Mouse (Mus musculus): ENCODE data around the gene Lrfn1. TPM values are rescaled to one million over a fixed set of nuclear protein-coding genes. Genes with fewer than 3 reads are reported as not detected.
"Not testable (repeated sequence)": the region's sequence is repeated elsewhere in the genome, so short reads cannot be mapped to it uniquely, and the experiment has no call there.

Lrfn1 gene
- total RNA-seq, 2 experiments from 2014 or later: 0.36 to 0.80 TPM

GRCm38 (mm10) chr7:28509121-28509520 lies 57.3 kb downstream of the Lrfn1 start:
- ATAC-seq (replicated peaks; ENCODE audit: poor library complexity, severe bottlenecking): not testable (repeated sequence)

GRCm38 (mm10) chr7:28510405-28510974 lies 58.7 kb downstream of the Lrfn1 start, which contains the start of gene Ifnl2:
Gene Ifnl2 (minus strand): TSS chr7:28510455.
- not testable (repeated sequence) for ATAC-seq (replicated peaks; ENCODE audit: poor library complexity, severe bottlenecking)

GRCm38 (mm10) chr7:28511441-28511840 lies 59.7 kb downstream of the Lrfn1 start:
- no peak for ATAC-seq (replicated peaks; ENCODE audit: poor library complexity, severe bottlenecking)

Other genes with a start within 250 kb of the Lrfn1 start
- 1.2 and 2.3 TPM in 2 replicates for gene Eid2, start 184.1 kb upstream of the Lrfn1 start, total RNA-seq (2014; fragmentation: Nextera tagmentation)
- gene Eid2, start 184.1 kb upstream of the Lrfn1 start, total RNA-seq (2017): 2.0 and 2.8 TPM in 2 replicates
- 1.2 and 2.1 TPM in 2 replicates for gene Eid2b, start 174.2 kb upstream of the Lrfn1 start, total RNA-seq (2014; fragmentation: Nextera tagmentation)
- gene Eid2b, start 174.2 kb upstream of the Lrfn1 start, total RNA-seq (2017): 1.6 and 1.9 TPM in 2 replicates
- gene Selenov, start 160.8 kb upstream of the Lrfn1 start, total RNA-seq (2014; fragmentation: Nextera tagmentation): not detected in 2 replicates
- gene Selenov, start 160.8 kb upstream of the Lrfn1 start, total RNA-seq (2017): not detected in 2 replicates
- not detected in 2 replicates for gene Dll3, start 149.7 kb upstream of the Lrfn1 start, total RNA-seq (2014; fragmentation: Nextera tagmentation)
- gene Dll3, start 149.7 kb upstream of the Lrfn1 start, total RNA-seq (2017): 0.10 TPM in 1 of 2 replicates, not detected in the other
- 60.1 and 83.1 TPM in 2 replicates for gene Timm50, start 139.9 kb upstream of the Lrfn1 start, total RNA-seq (2014; fragmentation: Nextera tagmentation)
- gene Timm50, start 139.9 kb upstream of the Lrfn1 start, total RNA-seq (2017): 45.8 and 47.7 TPM in 2 replicates
- 72.1 and 81.1 TPM in 2 replicates for gene Supt5, start 113.2 kb upstream of the Lrfn1 start, total RNA-seq (2014; fragmentation: Nextera tagmentation)
- 61.2 and 64.1 TPM in 2 replicates for gene Supt5, start 113.2 kb upstream of the Lrfn1 start, total RNA-seq (2017)
- gene Rps16, start 101.3 kb upstream of the Lrfn1 start, total RNA-seq (2014; fragmentation: Nextera tagmentation): 4,181 and 4,473 TPM in 2 replicates
- 929 and 980 TPM in 2 replicates for gene Rps16, start 101.3 kb upstream of the Lrfn1 start, total RNA-seq (2017)
- gene Plekhg2, start 79.4 kb upstream of the Lrfn1 start, total RNA-seq (2014; fragmentation: Nextera tagmentation): 4.1 and 6.1 TPM in 2 replicates
- 0.88 and 1.1 TPM in 2 replicates for gene Plekhg2, start 79.4 kb upstream of the Lrfn1 start, total RNA-seq (2017)
- gene Zfp36, start 71.7 kb upstream of the Lrfn1 start, total RNA-seq (2014; fragmentation: Nextera tagmentation): 37.1 and 55.8 TPM in 2 replicates
- gene Zfp36, start 71.7 kb upstream of the Lrfn1 start, total RNA-seq (2017): 30.8 and 41.3 TPM in 2 replicates
- 19.2 and 25.5 TPM in 2 replicates for gene Med29, start 59.3 kb upstream of the Lrfn1 start, total RNA-seq (2014; fragmentation: Nextera tagmentation)
- gene Med29, start 59.3 kb upstream of the Lrfn1 start, total RNA-seq (2017): 16.7 and 18.5 TPM in 2 replicates
- 97.6 and 111 TPM in 2 replicates for gene Paf1, start 59.0 kb upstream of the Lrfn1 start, total RNA-seq (2014; fragmentation: Nextera tagmentation)
- 136 and 170 TPM in 2 replicates for gene Paf1, start 59.0 kb upstream of the Lrfn1 start, total RNA-seq (2017)
- gene Gmfg, start 14.5 kb upstream of the Lrfn1 start, total RNA-seq (2014; fragmentation: Nextera tagmentation): 420 and 510 TPM in 2 replicates
- 682 and 721 TPM in 2 replicates for gene Gmfg, start 14.5 kb upstream of the Lrfn1 start, total RNA-seq (2017)
- gene Ifnl2, start 58.5 kb downstream of the Lrfn1 start, total RNA-seq (2014; fragmentation: Nextera tagmentation): not detected in 2 replicates
- gene Ifnl2, start 58.5 kb downstream of the Lrfn1 start, total RNA-seq (2017): not detected in 2 replicates
- gene Ifnl3, start 70.9 kb downstream of the Lrfn1 start, total RNA-seq (2014; fragmentation: Nextera tagmentation): not detected in 2 replicates
- not detected in 2 replicates for gene Ifnl3, start 70.9 kb downstream of the Lrfn1 start, total RNA-seq (2017)
- gene Sycn, start 88.9 kb downstream of the Lrfn1 start, total RNA-seq (2014; fragmentation: Nextera tagmentation): not detected in 2 replicates
- gene Sycn, start 88.9 kb downstream of the Lrfn1 start, total RNA-seq (2017): not detected in 2 replicates
- gene Nccrp1, start 95.3 kb downstream of the Lrfn1 start, total RNA-seq (2014; fragmentation: Nextera tagmentation): not detected in 2 replicates
- gene Nccrp1, start 95.3 kb downstream of the Lrfn1 start, total RNA-seq (2017): not detected in 2 replicates
- gene Samd4b, start 146.2 kb downstream of the Lrfn1 start, total RNA-seq (2014; fragmentation: Nextera tagmentation): 17.5 and 25.0 TPM in 2 replicates
- 3.4 and 3.9 TPM in 2 replicates for gene Samd4b, start 146.2 kb downstream of the Lrfn1 start, total RNA-seq (2017)
- gene Pak4, start 146.2 kb downstream of the Lrfn1 start, total RNA-seq (2014; fragmentation: Nextera tagmentation): 3.2 and 3.7 TPM in 2 replicates
- 3.4 and 6.4 TPM in 2 replicates for gene Pak4, start 146.2 kb downstream of the Lrfn1 start, total RNA-seq (2017)
- gene Acp7, start 179.4 kb downstream of the Lrfn1 start, total RNA-seq (2014; fragmentation: Nextera tagmentation): not detected in 2 replicates
- not detected in 2 replicates for gene Acp7, start 179.4 kb downstream of the Lrfn1 start, total RNA-seq (2017)
- 4.3 TPM in 1 of 2 replicates, not detected in the other for gene Fbxo27, start 240.9 kb downstream of the Lrfn1 start, total RNA-seq (2014; fragmentation: Nextera tagmentation)
- gene Fbxo27, start 240.9 kb downstream of the Lrfn1 start, total RNA-seq (2017): 0.17 TPM in 1 of 2 replicates, not detected in the other